Comparison of ENCODE assay signal across 29 mouse cellular contexts in genomic region chr1:37735932-37736331, GRCm38 (mm10).
"Had no signal": no experiment of that assay in that cellular context is flagged by ENCODE, and none has a peak within 500 bp of the region (broad histone marks: within the 10 kb centered on the region; RNA-seq: fewer than 3 reads in every experiment).

No protein-coding gene starts in this region.

- H3K36me3 ChIP-seq: heart, embryonic 12.5 days; heart, embryonic 13.5 days; heart, embryonic 15.5 days; hindbrain, embryonic 10.5 days; hindbrain, embryonic 12.5 days; hindbrain, embryonic 13.5 days; hindbrain, embryonic 15.5 days; intestine, embryonic 15.5 days; kidney, embryonic 15.5 days had no signal

- H3K27me3 ChIP-seq: heart, embryonic 12.5 days; heart, embryonic 13.5 days; heart, embryonic 15.5 days; hindbrain, embryonic 12.5 days; hindbrain, embryonic 15.5 days; intestine, embryonic 15.5 days; kidney, embryonic 15.5 days had no signal

- H3K9ac ChIP-seq: heart, embryonic 12.5 days; heart, embryonic 13.5 days; heart, embryonic 15.5 days; hindbrain, embryonic 12.5 days; hindbrain, embryonic 13.5 days; hindbrain, embryonic 14.5 days; hindbrain, embryonic 15.5 days; intestine, embryonic 15.5 days; kidney, embryonic 15.5 days had no signal

- H3K9me3 ChIP-seq: heart, embryonic 12.5 days; heart, embryonic 13.5 days; heart, embryonic 15.5 days; hindbrain, embryonic 10.5 days; hindbrain, embryonic 12.5 days; hindbrain, embryonic 13.5 days; hindbrain, embryonic 15.5 days; intestine, embryonic 15.5 days; kidney, embryonic 15.5 days had no signal

- DNase-seq: heart, postnatal 10 days; heart, postnatal 14 days; heart, postnatal 36 days; kidney, adult 11 months; kidney, adult 18-20 months; kidney, adult 2 months; kidney, adult 8-10 months; kidney, adult 9 months; kidney, postnatal 10 days; kidney, postnatal 14 days; kidney, postnatal 25 days; kidney, postnatal 36 days; kidney, postnatal 4 days; layer of hippocampus, adult 9-11 months; layer of hippocampus, postnatal 36 days had no signal

- H3K27ac ChIP-seq: heart, embryonic 13.5 days; heart, embryonic 15.5 days; hindbrain, embryonic 10.5 days; hindbrain, embryonic 12.5 days; hindbrain, embryonic 13.5 days; hindbrain, embryonic 14.5 days; hindbrain, embryonic 15.5 days; hindbrain, postnatal 0 days; intestine, embryonic 15.5 days; kidney, embryonic 15.5 days; kidney, postnatal 0 days; layer of hippocampus, adult 2 months; left cerebral cortex, adult 2 months had no signal

- H3K4me3 ChIP-seq: heart, embryonic 12.5 days; heart, embryonic 13.5 days; heart, embryonic 15.5 days; hindbrain, embryonic 10.5 days; hindbrain, embryonic 12.5 days; hindbrain, embryonic 13.5 days; hindbrain, embryonic 15.5 days; intestine, embryonic 15.5 days; kidney, embryonic 15.5 days; layer of hippocampus, adult 2 months; left cerebral cortex, adult 2 months had no signal

- H3K4me1 ChIP-seq: heart, embryonic 12.5 days; heart, embryonic 13.5 days; heart, embryonic 15.5 days; hindbrain, embryonic 10.5 days; hindbrain, embryonic 12.5 days; hindbrain, embryonic 13.5 days; hindbrain, embryonic 15.5 days; intestine, embryonic 15.5 days; kidney, embryonic 15.5 days had no signal
